Mouse (Mus musculus): ENCODE measurements around the gene Tanc1. TPM values are rescaled to one million over a fixed set of nuclear protein-coding genes. Genes with fewer than 3 reads are reported as not detected.

The Tanc1 gene
- polyA plus RNA-seq, 1 experiment, result 0.01 TPM

- Histone ChIP-seq H3K4me3 (replicated peaks) (no peak overlapping the region), H3K27me3 (ENCODE audit: control insufficient read depth) (no peaks in the 10 kb centered on the region), H3K9me3 (ENCODE audit: control insufficient read depth, low read length) (no peaks in the 10 kb centered on the region), H3K36me3 (ENCODE audit: control insufficient read depth) (no peaks in the 10 kb centered on the region), H3K4me1 (ENCODE audit: control insufficient read depth) (no peaks in the 10 kb centered on the region)
- TF ChIP-seq TAL1 (IDR thresholded peaks at IDR 0.05; ENCODE audit: low read length), result no peak
- TF ChIP-seq GATA1 (IDR thresholded peaks at IDR 0.05; ENCODE audit: low read length), result no peak
Observed at GRCm38 (mm10) chr2:59656680-59657079, 44.8 kb downstream of the Tanc1 start.

GRCm38 (mm10) chr2:59659686-59660085, 47.8 kb downstream of the Tanc1 start:
- H3K27me3 ChIP-seq (ENCODE audit: control insufficient read depth), result no peaks in the 10 kb centered on the region
- H3K9me3 ChIP-seq (ENCODE audit: control insufficient read depth, low read length), result no peaks in the 10 kb centered on the region
- H3K4me1 ChIP-seq (ENCODE audit: control insufficient read depth), result no peaks in the 10 kb centered on the region
- H3K4me3 ChIP-seq (replicated peaks), result no peak overlapping the region
- TF ChIP-seq GATA1 (IDR thresholded peaks at IDR 0.05; ENCODE audit: low read length) (no peak), TAL1 (IDR thresholded peaks at IDR 0.05; ENCODE audit: low read length) (no peak)
- H3K36me3 ChIP-seq (ENCODE audit: control insufficient read depth), result no peaks in the 10 kb centered on the region

GRCm38 (mm10) chr2:59660891-59661805, 49.3 kb downstream of the Tanc1 start:
- no peaks in the 10 kb centered on the region for H3K4me1 ChIP-seq (ENCODE audit: control insufficient read depth)
- H3K9me3 ChIP-seq (ENCODE audit: control insufficient read depth, low read length), result no peaks in the 10 kb centered on the region
- TF ChIP-seq TAL1 (IDR thresholded peaks at IDR 0.05; ENCODE audit: low read length), result no peak
- no peak for TF ChIP-seq GATA1 (IDR thresholded peaks at IDR 0.05; ENCODE audit: low read length)
- H3K27me3 ChIP-seq (ENCODE audit: control insufficient read depth), result no peaks in the 10 kb centered on the region
- no peaks in the 10 kb centered on the region for H3K36me3 ChIP-seq (ENCODE audit: control insufficient read depth)
- H3K4me3 ChIP-seq (replicated peaks), result no peak overlapping the region

- TF ChIP-seq TAL1 (IDR thresholded peaks at IDR 0.05; ENCODE audit: low read length) (no peak), GATA1 (IDR thresholded peaks at IDR 0.05; ENCODE audit: low read length) (no peak)
- H3K9me3 ChIP-seq (ENCODE audit: control insufficient read depth, low read length), result no peaks in the 10 kb centered on the region
- H3K4me1 ChIP-seq (ENCODE audit: control insufficient read depth), result no peaks in the 10 kb centered on the region
- no peaks in the 10 kb centered on the region for H3K27me3 ChIP-seq (ENCODE audit: control insufficient read depth)
- no peaks in the 10 kb centered on the region for H3K36me3 ChIP-seq (ENCODE audit: control insufficient read depth)
- no peak overlapping the region for H3K4me3 ChIP-seq (replicated peaks)
Observed at GRCm38 (mm10) chr2:59664803-59665567, 53.1 kb downstream of the Tanc1 start.

- Histone ChIP-seq H3K4me1 (ENCODE audit: control insufficient read depth) (no peaks in the 10 kb centered on the region), H3K9me3 (ENCODE audit: control insufficient read depth, low read length) (no peaks in the 10 kb centered on the region)
Observed at GRCm38 (mm10) chr2:59666533-59666932, 54.7 kb downstream of the Tanc1 start.

GRCm38 (mm10) chr2:59670087-59671060, 58.5 kb downstream of the Tanc1 start:
- no peaks in the 10 kb centered on the region for H3K4me1 ChIP-seq (ENCODE audit: control insufficient read depth)
- TF ChIP-seq TAL1 (IDR thresholded peaks at IDR 0.05; ENCODE audit: low read length), result no peak
- TF ChIP-seq GATA1 (IDR thresholded peaks at IDR 0.05; ENCODE audit: low read length), result no peak
- no peaks in the 10 kb centered on the region for H3K36me3 ChIP-seq (ENCODE audit: control insufficient read depth)
- H3K4me3 ChIP-seq (replicated peaks), result no peak overlapping the region
- H3K9me3 ChIP-seq (ENCODE audit: control insufficient read depth, low read length), result no peaks in the 10 kb centered on the region
- no peaks in the 10 kb centered on the region for H3K27me3 ChIP-seq (ENCODE audit: control insufficient read depth)

More at GRCm38 (mm10) chr2:59666533-59666932, 54.7 kb downstream of the Tanc1 start:
- no peaks in the 10 kb centered on the region for H3K36me3 ChIP-seq (ENCODE audit: control insufficient read depth)
- TF ChIP-seq TAL1 (IDR thresholded peaks at IDR 0.05; ENCODE audit: low read length) (no peak), GATA1 (IDR thresholded peaks at IDR 0.05; ENCODE audit: low read length) (no peak)
- H3K27me3 ChIP-seq (ENCODE audit: control insufficient read depth), result no peaks in the 10 kb centered on the region
- H3K4me3 ChIP-seq (replicated peaks), result no peak overlapping the region

GRCm38 (mm10) chr2:59671671-59672070, 59.8 kb downstream of the Tanc1 start:
- H3K4me1 ChIP-seq (ENCODE audit: control insufficient read depth), result no peaks in the 10 kb centered on the region
- H3K36me3 ChIP-seq (ENCODE audit: control insufficient read depth), result no peaks in the 10 kb centered on the region
- H3K27me3 ChIP-seq (ENCODE audit: control insufficient read depth), result no peaks in the 10 kb centered on the region
- no peaks in the 10 kb centered on the region for H3K9me3 ChIP-seq (ENCODE audit: control insufficient read depth, low read length)
- no peak for TF ChIP-seq TAL1 (IDR thresholded peaks at IDR 0.05; ENCODE audit: low read length)
- TF ChIP-seq GATA1 (IDR thresholded peaks at IDR 0.05; ENCODE audit: low read length), result no peak
- no peak overlapping the region for H3K4me3 ChIP-seq (replicated peaks)

- Histone ChIP-seq H3K4me3 (replicated peaks) (no peak overlapping the region), H3K27me3 (ENCODE audit: control insufficient read depth) (no peaks in the 10 kb centered on the region), H3K36me3 (ENCODE audit: control insufficient read depth) (no peaks in the 10 kb centered on the region), H3K4me1 (ENCODE audit: control insufficient read depth) (no peaks in the 10 kb centered on the region), H3K9me3 (ENCODE audit: control insufficient read depth, low read length) (no peaks in the 10 kb centered on the region)
- TF ChIP-seq GATA1 (IDR thresholded peaks at IDR 0.05; ENCODE audit: low read length) (no peak), TAL1 (IDR thresholded peaks at IDR 0.05; ENCODE audit: low read length) (no peak)
Observed at GRCm38 (mm10) chr2:59672086-59672485, 60.2 kb downstream of the Tanc1 start.
